Mouse (Mus musculus) intestine, postnatal 0 days (tissue): ENCODE results near the gene Mrgpre. TPM values are rescaled to one million over a fixed set of nuclear protein-coding genes. Genes with fewer than 3 reads are reported as not detected.
A peak's percentile ranks its signal among the peaks of the same experiment; 100 is the strongest.

Experiments used
- ATAC-seq: fragments of 200-750 bp; cut with Nextera tagmentation; 2 replicates; pipeline ENCODE4 v1.8.0; 2017; ENCODE audit warnings: mild to moderate bottlenecking, moderate TSS enrichment, moderate library complexity
- H3K27ac ChIP-seq: fragments of 300-500 bp; sonication (generic); 2 replicates; pipeline ENCODE4 v1.5.1; 2014; ENCODE audit warnings: mild to moderate bottlenecking, low read depth, low read length, moderate library complexity
- H3K27me3 ChIP-seq: fragments of 300-500 bp; sonication (generic); replicated peaks from 2 replicates; pipeline ENCODE4 v1.6.1; 2014; ENCODE audit warnings: low read length, mixed read lengths; ENCODE audit not compliant: control insufficient read depth, insufficient read depth
- H3K36me3 ChIP-seq: fragments of 300-500 bp; sonication (generic); 2 replicates; pipeline ENCODE4 v1.6.1; 2014; ENCODE audit warnings: mild to moderate bottlenecking, moderate library complexity; ENCODE audit not compliant: control insufficient read depth, insufficient read depth
- H3K4me1 ChIP-seq: fragments of 300-500 bp; sonication (generic); replicated peaks from 2 replicates; pipeline ENCODE4 v1.6.1; 2014; ENCODE audit warnings: antibody characterized with exemption, low read length, mixed read lengths; ENCODE audit not compliant: control insufficient read depth, insufficient read depth
- H3K4me2 ChIP-seq: fragments of 300-500 bp; sonication (generic); replicated peaks from 2 replicates; pipeline ENCODE4 v1.6.1; 2014; ENCODE audit warnings: low read depth, mild to moderate bottlenecking, moderate library complexity
- H3K4me3 ChIP-seq: fragments of 300-500 bp; sonication (generic); 2 replicates; pipeline ENCODE4 v1.5.1; 2014; ENCODE audit warnings: low read depth, low read length
- H3K9ac ChIP-seq: fragments of 300-500 bp; sonication (generic); 2 replicates; pipeline ENCODE4 v1.6.1; 2014; ENCODE audit warnings: mild to moderate bottlenecking, low read depth, low read length
- H3K9me3 ChIP-seq: fragments of 300-500 bp; sonication (generic); 2 replicates; pipeline ENCODE4 v1.6.1; 2016; ENCODE audit warnings: mixed run types; ENCODE audit not compliant: control insufficient read depth
- CTCF ChIP-seq: sonication (generic); IDR thresholded peaks from 2 replicates; pipeline ENCODE4 v1.5.1; 2016; ENCODE audit warnings: low read depth, mild to moderate bottlenecking, control low read depth, antibody characterized with exemption, moderate library complexity
- WGBS: fragments of 180-500 bp; shearing (Covaris S2); extraction: QIAGEN DNeasy Blood & Tissue Kit; methylation state at CpG from one replicate; pipeline ENCODE4 v1.1.7; 2014; 5-methylcytosine and 5-hydroxymethylcytosine counted together
- polyA plus RNA-seq: library from polyadenylated mRNA; unstranded; fragments of >200 nt; fragmentation: Nextera tagmentation; extraction: Ambion mirVana; gene quantifications from 2 replicates; pipeline ENCODE4 v1.2.1, GENCODE M21; 2015

Mrgpre gene
- polyA plus RNA-seq, 1 experiment from 2014 or later = 1.5 TPM

DNA sequence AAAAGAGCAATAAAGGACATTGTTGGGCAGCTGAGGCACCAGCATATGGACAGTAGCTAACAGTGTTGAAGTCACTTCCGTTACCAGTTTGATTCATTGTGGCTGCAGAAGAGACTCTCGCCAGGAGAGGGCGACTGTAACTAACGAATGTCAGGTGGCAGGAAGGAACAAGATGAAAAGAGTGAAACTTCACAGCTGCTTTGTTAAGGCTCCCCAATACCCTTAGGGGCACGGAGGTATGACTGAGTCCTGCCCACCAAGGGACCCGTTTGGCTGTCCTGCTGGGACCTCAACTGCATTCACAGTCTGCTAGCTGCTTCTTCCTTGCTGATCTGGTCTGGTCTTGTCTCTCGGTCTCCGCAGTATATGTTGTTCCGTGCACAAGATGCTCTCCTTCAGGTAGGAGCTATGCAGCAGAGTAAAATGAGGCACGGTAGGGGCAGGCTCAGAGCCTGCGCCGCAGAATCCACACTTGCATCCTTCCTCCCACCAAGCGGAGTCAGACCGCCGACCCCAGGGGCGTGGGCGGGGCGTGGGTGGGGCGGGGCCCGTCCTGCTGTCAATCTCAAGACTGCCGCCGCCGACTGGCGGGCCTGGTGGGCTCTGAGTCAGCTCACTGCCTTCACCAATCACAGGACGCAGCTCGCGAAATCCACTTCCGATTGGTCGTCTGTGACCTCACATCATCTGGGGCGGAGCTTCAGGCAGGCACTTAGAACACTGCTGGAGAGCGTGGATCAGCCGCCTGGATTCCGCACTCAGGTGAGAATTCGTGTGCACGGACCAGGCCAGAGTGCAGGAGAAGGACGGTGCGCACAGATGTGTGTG, 45.4 kb upstream of the Mrgpre start:
- Histone ChIP-seq H3K9me3 (no peaks in the 10 kb centered on the region), H3K4me1 (0 out of 2 replicates have a peak, but pooled peaks cover 4% of the 10 kb centered on the region), H3K9ac (peak overlapping the region; percentile 57), H3K36me3 (no peaks in the 10 kb centered on the region), H3K4me3 (peak overlapping the region; percentile 63), H3K27ac (peak overlapping the region; percentile 84), H3K27me3 (no peaks in the 10 kb centered on the region), H3K4me2 (peak overlapping the region; percentile 80)
- peak; percentile 98 for ATAC-seq
- under 1% methylated on average over 37 of the region's 37 CpGs for WGBS
- TF ChIP-seq CTCF = peak; percentile 97

DNA sequence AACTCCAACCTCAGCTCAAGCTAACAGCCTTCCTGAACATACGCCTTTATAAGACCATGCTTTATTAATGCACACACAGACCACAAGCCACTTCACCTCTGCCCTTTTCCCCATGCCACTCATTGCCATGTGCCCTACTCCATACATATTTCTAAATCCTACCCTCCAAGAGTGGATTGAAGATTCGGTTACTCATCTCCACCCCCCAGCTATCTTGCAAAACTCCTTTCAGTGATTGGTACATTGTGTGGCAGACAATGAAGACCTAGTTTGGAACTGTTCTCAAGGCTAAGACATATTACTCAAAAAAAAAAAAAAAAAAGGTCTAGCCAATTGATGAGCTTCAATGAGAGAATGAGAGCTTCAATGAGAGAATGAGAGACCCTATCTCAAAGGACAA, 42.7 kb upstream of the Mrgpre start:
- 0 out of 2 replicates have a peak, but pooled peaks cover 4% of the 10 kb centered on the region for H3K4me1 ChIP-seq
- H3K9ac ChIP-seq = no peak overlapping the region
- H3K4me3 ChIP-seq = no peak overlapping the region
- no peak overlapping the region for H3K27ac ChIP-seq
- H3K36me3 ChIP-seq = no peaks in the 10 kb centered on the region
- H3K4me2 ChIP-seq = no peak overlapping the region
- no peaks in the 10 kb centered on the region for H3K9me3 ChIP-seq
- H3K27me3 ChIP-seq = no peaks in the 10 kb centered on the region
- no peak for ATAC-seq
- no peak for TF ChIP-seq CTCF
- 92% methylated on average over 2 of the region's 2 CpGs for WGBS

DNA sequence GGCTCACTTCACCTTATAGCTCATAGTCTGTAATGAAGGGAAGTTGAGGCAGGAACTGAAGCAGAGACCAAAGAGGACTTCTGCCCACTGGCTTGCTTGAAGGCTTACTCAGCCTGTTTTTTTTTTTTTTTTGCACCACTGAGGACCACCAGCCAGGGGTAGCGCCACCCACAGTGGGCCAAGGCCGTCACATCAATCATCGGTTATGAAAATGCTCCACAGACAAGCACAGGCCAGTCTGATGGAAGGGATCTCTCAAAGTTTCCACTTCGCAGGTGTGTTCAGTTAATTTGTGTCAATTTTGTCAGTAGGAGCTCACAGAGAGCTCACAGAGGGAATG, 38.9 kb upstream of the Mrgpre start:
- H3K4me3 ChIP-seq = peak overlapping the region; percentile 61
- 0 out of 2 replicates have a peak, but pooled peaks have one; percentile 1 for TF ChIP-seq CTCF
- H3K27ac ChIP-seq = peak overlapping the region; percentile 50
- no peaks in the 10 kb centered on the region for H3K27me3 ChIP-seq
- peaks cover 8% of the 10 kb centered on the region; the same call in 1 of the 2 replicates for H3K36me3 ChIP-seq
- H3K9me3 ChIP-seq = no peaks in the 10 kb centered on the region
- 75% methylated on average over 4 of the region's 4 CpGs for WGBS
- peak overlapping the region; percentile 56 for H3K4me2 ChIP-seq
- ATAC-seq = peak; percentile 2; the same call in 1 of the 2 replicates
- H3K4me1 ChIP-seq = peaks cover 4% of the 10 kb centered on the region; the same call in 1 of the 2 replicates
- no peak overlapping the region for H3K9ac ChIP-seq

DNA sequence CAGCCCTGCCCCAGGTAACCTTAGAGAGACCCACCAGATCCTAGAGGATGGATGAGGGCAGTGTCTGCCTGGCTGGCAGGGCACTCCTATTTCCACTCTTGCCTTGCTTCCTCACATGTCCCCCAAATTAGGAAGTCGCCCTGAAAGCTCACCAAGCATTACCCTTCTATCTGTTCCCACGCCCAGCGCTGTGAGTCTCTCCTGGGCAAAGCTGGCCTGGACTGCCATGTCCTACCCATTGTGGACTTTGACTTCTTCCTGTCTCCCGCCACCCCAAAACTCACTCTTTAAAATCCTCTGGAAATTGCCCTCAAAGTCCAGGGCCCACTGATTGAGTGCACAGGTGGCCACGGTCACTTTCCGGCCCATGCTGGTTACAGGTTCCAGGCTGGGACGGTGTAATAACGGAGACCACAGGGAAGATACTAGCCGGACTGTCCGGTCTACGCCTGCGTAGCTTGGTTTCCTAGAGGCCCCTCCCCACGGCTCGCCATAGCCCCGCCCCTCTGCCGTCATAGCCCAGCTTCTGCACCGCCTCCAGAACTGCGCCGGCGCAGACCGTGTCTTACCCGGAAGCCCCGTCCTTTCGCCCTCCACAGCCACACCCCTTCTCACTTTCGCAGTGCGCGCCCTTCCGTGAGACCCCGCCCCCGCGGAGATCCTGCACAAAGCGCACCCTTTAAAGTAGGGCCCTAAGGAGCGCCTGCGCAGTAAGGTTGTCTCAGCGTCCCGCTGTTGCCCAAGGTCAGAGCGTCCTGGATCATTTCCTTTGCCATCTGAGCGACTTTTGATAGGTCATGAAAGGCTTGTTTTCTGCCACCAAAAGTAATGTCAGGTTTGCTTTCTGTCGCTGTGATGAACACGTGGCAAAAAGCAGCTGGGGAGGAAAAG, 38.3 kb upstream of the Mrgpre start, which contains the start of the genes Nadsyn1 and Dhcr7:
Nadsyn1 (minus strand) TSS at position 475 of the 891 bp plus-strand sequence.
Dhcr7 (plus strand) TSS at position 771 of the 891 bp plus-strand sequence.
- TF ChIP-seq CTCF = no peak
- peak; percentile 93 for ATAC-seq
- Histone ChIP-seq H3K27ac (peak within 1 kb of the TSS; percentile 73), H3K4me1 (peaks cover 4% of the 10 kb centered on the region; the same call in 1 of the 2 replicates), H3K27me3 (no peaks in the 10 kb centered on the region), H3K9me3 (no peaks in the 10 kb centered on the region), H3K4me3 (peak within 1 kb of the TSS; percentile 61), H3K4me2 (peak within 1 kb of the TSS; percentile 81), H3K36me3 (peaks cover 12% of the 10 kb centered on the region; the same call in 1 of the 2 replicates), H3K9ac (peak within 1 kb of the TSS; percentile 62)
- WGBS = under 1% methylated on average over 40 of the region's 40 CpGs

DNA sequence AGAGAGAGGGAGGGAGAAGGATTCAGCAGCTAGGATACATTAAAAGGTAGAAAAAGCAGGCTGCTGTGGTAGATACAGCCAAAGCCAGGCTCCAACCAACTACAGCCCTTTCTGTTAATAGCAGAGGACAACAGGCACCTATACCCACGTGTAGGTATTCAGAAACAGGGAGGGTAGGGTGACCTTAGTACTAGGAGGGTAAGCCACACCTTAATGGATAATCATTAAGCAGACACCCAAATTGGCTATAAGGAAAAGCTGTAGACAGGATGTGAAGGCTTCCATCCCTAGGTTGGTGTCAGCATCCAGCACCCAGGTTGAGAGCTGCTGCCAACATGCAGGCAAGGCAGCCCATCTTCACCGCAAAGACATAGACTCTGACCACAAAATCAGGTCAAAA, 36.9 kb upstream of the Mrgpre start:
- Histone ChIP-seq H3K4me1 (peaks cover 4% of the 10 kb centered on the region; the same call in 1 of the 2 replicates), H3K9ac (no peak overlapping the region), H3K36me3 (peaks cover 22% of the 10 kb centered on the region), H3K9me3 (no peaks in the 10 kb centered on the region), H3K27me3 (no peaks in the 10 kb centered on the region), H3K4me3 (no peak overlapping the region; the same call in 1 of the 2 replicates), H3K27ac (peak overlapping the region; percentile 73), H3K4me2 (peak overlapping the region; percentile 81)
- no peak for TF ChIP-seq CTCF
- peak; percentile 37; the same call in 1 of the 2 replicates for ATAC-seq
- 54% methylated on average over 2 of the region's 2 CpGs for WGBS
